Mouse (Mus musculus): Measurements from ENCODE around the gene Crisp2. TPM values are rescaled to one million over a fixed set of nuclear protein-coding genes. Genes with fewer than 3 reads are reported as not detected.

Crisp2 gene
- total RNA-seq (2023): not detected

DNA sequence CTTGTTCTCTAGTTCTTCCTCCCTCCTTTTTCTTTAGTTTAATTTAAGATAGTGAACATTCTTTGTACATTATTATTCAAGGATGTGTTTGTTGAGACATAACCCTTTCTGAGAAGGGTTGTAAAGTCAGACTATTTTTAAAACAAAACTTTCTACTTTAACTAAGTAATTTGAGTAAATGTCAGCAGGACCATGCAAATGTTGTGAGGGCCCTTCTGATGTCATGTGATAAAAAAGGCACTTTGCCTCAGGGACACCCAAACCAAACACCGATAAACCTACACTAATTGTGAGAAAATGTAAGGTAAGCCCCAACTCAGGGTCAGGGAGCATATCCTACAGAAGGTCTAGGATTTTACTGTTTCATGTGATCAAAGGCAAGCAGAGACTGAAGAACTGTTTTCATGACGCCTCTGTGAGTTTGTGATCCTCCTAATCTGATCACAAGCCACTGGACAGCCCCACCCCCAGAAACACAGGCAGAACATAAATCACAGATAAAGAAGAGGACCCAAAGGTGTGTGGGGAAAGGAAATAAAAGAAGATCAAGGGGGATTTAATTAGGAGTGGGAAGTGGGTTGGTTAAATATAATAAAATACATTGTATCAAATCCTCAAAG is at the start of gene Crisp2:
Gene Crisp2 (minus strand): TSS at position 51 of the 620 bp plus-strand sequence.

DNA sequence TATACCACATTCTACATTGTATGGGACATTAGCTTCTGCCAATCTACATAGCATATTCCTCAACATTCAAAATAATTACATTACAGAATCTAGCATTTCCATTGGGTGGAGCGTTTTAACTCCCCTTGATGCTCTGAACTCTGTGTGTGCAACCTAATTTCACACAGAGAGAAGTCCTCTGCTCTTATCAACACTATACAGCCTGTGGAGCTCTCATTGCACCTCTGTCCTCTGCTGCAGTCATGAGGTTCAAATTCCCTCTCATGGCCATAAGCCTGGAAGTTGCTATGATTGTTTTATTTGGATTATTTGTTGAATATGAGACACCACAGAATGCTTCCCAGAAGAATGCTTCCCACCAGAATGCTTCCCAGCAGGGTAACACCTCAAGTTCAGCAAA is 4.1 kb upstream of the Crisp2 start, which contains the start of gene Rhag:
Gene Rhag (plus strand): TSS at position 193 of the 400 bp plus-strand sequence.

GRCm38 (mm10) chr17:40726820-40727219 is 80.0 kb downstream of the Crisp2 start, which contains the start of gene Esp1:
Esp1 (plus strand) TSS chr17:40727120.

Other genes starting within 250 kb of the Crisp2 start
- not detected for gene Esp6, start 245.5 kb downstream of the Crisp2 start, total RNA-seq (2023)
- not detected for gene Esp4, start 208.4 kb downstream of the Crisp2 start, total RNA-seq (2023)
- not detected for gene Esp3, start 174.9 kb downstream of the Crisp2 start, total RNA-seq (2023)
- gene Esp1, start 79.9 kb downstream of the Crisp2 start, total RNA-seq (2023): not detected
- gene Rhag, start 4.1 kb upstream of the Crisp2 start, total RNA-seq (2023): 10 to 100 TPM in 1 of 2 experiments, 1 to 10 TPM in 1; 3.0 to 14.5 TPM
- gene 9130008F23Rik, start 73.6 kb upstream of the Crisp2 start, total RNA-seq (2023): under 1 TPM in 1 of 2 experiments, not detected in 1; 0.33 TPM
- gene Glyatl3, start 107.3 kb upstream of the Crisp2 start, total RNA-seq (2023): not detected
- gene Mut, start 127.7 kb upstream of the Crisp2 start, total RNA-seq (2023): 1 to 10 TPM; 7.9 to 9.4 TPM
- gene Cenpq, start 128.0 kb upstream of the Crisp2 start, total RNA-seq (2023): 10 to 100 TPM; 22.8 to 23.9 TPM

Data from neutrophil, adult 59 days (primary cell).